Mouse (Mus musculus) embryo, embryonic 10 days (tissue): ENCODE data around the gene 4933402E13Rik.

Experiments
- DNase-seq: peaks from one replicate; pipeline ENCODE4 v3.0.0-alpha.2; 2015; ENCODE audit warnings: low spot score

Gene 4933402E13Rik

DNA sequence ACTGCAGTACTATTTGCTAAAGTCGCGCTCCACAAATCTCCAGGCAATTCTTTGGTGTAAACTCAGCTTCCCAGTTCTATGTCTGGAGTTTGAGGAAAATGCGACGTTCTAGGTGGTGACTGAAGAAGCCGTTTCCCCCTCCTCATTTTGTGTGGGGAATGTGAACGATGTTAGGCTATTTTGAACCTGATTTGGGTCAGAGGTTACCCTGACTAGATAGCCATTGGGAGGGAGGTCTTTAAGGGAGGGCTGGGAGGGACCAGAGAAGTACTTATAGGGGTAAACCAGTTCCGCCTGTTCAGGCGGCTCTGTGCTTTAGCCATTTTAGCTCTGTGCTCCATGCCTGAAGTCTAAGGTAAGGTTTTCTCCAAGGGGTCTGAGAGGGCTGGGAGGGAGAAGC lies at the start of gene 4933402E13Rik:
Gene 4933402E13Rik (plus strand): TSS at position 301 of the 400 bp plus-strand sequence.
- no peak for DNase-seq
